Mouse (Mus musculus): ENCODE measurements at regions not wholly inside any gene's neighbourhood (a gene's known extent, or its start where the extent isn't known, plus 50 kb on each side); places are given as distances from the start of the nearest gene placed in this dataset.
A peak's percentile ranks its signal among the peaks of the same experiment; 100 is the strongest.

DNA sequence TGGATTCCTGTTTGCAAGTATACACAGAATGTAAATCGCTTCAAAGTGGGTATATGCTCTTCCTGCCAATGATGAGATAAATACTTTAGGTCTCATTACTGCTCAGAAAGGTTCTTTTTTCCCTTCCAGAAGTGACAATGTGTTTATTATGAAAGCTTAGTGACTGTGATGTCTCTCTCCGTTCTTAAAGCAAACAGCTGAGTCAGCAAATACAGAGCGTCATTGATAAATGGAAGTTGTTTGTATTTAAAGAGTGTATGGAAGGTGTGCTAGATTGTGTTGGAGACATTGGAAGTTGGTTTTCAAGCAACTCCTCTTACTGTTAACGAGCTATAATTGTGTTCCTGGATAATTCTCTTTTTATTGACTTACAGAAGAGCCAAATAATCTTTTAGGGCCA lies 408.0 kb downstream of the Prr30 start:
- no peak for DNase-seq

DNA sequence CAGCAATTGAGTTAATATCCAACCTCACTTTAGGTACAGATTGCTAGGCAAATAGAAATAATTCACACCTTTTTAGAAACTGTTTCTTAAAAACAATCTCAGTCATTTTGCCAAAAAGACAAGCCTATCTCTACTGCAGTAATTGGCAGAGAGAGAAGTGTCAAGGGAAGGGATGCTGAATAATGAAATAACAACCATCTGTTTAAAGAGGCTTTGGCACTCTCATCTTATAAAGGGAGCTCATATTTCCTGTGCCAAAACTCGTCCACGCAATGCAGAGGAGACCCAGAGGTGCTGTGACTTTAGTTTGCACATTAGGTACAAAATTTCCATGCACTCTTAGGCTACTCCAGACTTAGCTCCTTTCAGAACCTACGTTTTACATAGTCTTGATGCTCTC lies 418.2 kb downstream of the Prr30 start:
- DNase-seq: no peak

DNA sequence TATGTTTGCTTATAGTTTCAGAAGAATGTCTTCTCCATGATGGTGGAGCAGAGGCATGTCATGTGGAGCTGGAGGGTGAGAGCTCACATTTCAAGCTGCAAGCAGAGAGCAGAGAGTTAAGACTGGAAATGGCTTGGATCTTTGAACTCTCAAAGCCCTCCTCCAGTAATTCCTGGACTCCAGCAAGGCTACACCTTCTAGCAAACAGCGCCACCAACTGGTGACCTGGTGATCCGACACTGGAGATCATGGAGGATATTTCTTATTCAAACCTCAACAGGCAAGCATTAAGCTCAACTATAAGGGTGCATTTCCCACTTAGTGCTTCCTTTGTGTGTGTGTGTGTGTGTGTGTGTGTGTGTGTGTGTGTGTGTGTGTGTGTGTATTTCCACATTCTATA lies 446.2 kb downstream of the Prr30 start:
- peak in 1 of 2 experiments; percentile 36 for DNase-seq

DNA sequence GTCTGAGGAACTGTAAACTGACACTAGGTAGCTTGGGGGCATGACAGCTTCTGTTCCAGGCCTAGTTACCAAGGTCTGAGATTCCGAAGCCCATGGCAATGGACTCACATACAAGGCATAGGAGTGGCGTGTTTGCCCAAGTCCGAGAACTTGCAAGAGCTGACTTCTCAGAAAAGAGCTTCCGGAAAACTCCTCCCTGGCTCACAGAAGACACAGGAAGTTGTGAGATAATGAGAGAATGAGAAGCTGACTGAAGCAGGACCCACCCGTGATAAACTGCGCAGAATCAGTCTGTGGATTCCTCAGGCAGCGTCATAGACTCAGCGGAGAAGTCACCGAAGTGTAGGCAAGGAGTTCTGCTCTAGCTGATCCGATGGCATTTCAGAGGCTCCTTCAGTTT lies 447.4 kb downstream of the Prr30 start:
- no peak for DNase-seq

DNA sequence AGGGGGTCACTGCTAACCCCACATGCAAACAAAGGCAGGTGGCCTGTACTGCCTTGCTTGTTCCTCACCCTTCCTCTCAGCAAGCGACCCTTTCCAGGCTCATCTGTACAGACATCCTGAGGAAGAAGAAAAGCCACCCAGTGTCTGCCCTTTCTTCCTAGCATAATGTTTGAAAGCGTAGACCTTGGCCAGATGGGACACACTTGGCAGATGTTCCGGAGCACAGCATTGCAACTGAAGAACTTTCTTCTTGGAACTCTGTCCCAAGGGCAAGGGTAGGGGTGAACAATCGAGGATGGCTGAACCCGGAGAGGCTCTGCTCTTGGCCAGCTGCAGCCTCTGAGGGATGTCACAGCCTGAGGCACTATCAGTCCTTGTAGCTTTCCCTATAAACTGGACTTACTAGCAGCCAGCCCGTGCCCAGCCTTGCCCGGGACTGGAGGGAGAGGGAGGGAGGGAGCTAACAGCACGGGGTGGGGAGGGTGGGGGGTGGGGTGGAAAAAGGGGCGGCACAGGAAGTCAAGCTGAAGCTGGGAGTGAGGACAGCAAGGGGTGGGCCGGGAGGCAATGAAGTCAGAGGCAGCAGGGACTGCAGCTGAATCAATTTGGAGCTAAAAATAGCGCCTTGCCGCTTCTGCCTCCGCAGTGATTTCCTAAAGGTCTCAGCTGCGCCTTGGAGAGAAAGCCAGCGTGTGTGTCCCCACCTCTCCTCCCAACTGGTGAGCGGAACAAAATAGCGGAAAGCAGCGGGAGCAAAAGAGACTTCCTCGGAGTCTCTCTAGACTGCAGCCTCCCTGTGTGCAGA lies 450.2 kb downstream of the Prr30 start:
- peak; percentile 51 to 80 for DNase-seq

DNA sequence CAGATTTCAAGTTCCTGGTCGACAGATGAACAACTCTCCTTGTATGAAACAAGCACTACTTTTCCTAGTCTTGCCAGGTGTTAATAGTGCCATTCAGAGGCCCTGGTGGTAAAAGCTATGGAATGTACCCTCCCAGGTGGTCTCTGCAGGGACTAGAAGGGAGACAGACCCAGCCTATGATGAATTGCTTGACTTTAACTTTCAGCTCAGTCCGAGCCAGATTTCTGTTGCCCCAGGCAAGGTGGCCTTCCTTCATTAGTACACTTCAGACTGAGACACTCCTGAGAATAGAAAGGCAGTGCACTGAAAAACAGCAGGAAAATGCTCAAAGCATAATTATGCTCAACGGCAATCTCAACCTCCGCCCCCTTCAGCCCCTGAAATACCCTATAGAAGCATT lies 450.8 kb upstream of the Klf12 start:
- no peak for DNase-seq

DNA sequence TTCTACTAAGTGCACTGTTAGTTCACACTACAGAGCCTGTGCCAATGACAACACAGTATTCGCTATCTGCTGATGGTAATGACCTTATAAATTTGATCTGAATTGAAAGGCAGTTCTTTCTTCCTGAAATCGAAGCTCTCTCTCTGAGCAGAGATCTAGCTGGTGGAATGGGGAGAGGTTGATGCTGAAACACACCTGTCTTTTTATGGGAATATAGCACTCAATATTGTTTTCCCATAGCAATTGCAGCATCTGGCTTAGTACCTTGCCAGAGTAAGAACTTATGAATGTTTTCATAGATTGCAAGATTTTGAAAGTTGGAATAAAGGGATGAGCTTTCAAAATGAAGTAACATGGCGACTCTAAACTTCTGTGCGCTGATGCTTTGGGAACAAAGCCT lies 444.0 kb upstream of the Klf12 start:
- no peak for DNase-seq

DNA sequence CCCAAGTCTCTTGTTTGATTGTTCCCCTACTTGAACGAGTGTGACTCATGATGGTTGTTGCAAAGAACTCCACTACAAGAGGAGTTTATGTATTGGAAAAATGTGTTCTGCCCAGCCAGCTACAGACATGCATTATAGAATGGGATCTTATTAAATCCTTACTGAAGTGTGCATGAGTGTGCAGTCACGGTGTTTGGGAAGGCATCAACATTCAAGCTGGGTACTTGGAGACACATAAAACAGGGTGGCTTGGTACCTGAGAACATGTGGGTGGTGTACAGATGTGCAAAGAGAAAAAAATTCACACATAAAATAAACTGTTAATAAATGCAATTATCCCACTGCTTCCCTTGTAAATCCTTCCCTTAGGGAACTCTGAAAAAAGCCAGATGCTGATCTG lies 443.2 kb upstream of the Klf12 start:
- no peak for DNase-seq

DNA sequence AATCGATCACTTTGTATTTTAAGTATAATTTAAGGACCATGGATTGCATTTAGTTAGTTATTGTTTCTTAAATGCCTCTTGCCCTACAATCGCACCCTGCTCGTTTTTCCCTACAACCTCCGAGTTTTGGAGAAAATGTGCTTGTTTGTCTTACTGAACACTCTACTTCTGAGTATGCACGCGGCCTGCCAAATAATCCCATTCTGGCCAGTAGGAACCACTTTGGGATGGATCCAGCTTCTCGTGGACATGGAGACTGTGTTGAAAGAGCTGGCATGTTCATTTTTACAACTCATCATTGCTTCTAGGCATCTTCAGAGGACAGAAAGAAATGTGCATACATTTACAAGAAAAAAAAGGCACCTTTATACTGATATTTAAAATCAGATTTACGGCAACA lies 440.5 kb upstream of the Klf12 start:
- no peak for DNase-seq

DNA sequence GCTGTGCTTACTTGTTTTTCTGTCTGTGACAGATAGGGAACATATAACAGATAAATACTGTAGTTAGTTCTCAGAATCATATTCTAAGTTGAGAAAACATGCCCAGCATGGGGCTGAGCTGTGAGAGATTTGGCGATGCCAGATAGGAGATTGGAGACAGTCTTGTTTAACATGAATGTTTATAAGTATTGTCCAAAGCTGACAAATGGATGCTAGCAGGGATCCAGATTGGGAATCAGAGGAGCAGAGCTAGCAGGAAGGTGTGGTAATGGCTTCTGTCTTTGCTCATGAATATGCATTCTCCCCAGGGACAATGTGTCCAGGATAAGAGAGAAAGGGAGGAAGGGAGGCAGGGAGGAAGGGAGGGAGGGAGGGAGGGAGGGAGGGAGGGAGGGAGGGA lies 436.2 kb upstream of the Klf12 start:
- no peak for DNase-seq

DNA sequence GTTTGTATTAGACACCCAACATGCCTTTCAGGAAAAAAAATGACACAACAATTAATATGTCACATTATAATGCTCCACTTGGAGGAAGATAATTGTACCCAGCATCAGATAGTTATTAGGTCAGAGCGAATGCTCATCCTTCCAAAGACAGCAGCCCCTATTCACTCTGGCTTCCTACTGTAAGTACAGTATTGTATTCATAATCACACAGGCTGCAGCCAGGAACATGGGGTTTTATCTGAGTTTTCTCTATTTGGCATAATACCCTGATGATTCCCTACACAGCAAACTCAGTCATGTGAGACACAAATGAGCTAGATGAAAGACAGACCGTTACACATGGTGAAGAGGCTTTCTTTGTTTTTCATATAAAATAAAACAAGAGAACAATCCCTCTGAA lies 430.5 kb upstream of the Klf12 start:
- DNase-seq: no peak

DNA sequence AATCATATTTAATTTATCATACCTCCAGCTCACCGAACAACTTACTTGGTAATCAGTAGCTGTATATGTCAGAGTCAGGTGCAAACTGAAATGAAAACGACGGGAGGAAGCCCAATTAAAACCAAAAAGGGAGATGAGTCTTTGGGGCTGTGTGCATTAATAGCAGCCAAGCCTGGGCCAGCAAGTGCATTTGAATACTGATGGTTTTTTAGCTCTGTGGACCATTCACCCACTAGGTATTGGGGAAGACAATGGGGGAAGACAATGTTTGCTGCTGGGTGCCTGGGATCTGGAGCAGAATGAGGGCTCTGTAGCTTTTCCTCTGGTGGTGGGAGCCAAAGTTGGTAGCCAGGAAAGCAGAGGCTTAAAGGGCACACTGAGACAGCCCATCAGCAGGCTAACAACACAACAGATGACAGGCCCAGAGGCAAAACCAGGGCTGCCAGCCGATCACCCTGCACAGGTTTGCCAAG lies 429.6 kb upstream of the Klf12 start:
- DNase-seq: no peak

DNA sequence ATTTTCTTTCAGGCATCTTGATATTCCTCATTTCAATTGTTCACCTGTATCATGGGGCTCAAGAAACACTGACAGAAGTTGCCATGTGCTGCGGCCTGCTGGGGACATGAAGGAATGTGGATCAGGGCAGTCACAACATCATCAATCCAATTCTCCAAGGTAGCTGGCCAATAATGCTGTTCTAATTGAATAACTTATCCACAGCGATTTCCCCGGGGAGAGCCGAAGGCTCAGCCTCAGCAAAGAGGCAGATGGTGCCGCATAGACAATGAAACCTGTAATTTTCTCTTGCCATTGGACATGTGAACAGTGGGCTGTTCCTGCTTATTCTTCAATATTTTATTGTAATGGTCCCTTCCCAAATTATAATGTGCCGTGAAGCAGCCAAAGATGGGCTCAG lies 429.1 kb upstream of the Klf12 start:
- DNase-seq: no peak

DNA sequence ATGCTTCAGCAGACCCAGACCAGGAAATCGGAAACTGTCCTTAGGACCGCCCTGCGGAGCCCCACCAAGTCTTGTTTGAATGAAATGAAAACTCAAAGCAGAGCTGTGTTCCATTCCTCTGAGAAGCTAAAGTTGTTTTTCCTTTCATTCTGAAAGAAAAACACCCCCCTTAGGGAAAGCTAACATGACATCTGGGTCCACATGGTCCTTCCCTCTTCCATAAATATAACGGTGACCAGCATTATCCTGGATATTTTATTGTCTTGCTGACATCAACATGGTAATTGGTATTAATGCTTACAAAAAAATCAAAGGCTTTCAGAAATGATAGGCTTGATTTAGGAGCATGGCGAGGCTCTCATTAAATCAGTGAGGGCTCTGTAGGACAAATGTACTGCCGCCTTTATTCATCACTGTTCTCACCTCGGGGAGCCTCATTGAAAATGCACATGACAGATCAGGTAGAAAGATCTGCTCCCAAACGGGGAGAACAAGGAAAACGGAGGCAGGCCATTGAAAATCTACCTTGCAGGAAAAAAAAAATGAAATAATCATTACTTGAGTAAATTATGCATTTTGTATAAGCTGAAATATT lies 381.0 kb upstream of the Klf12 start:
- no peak for DNase-seq

DNA sequence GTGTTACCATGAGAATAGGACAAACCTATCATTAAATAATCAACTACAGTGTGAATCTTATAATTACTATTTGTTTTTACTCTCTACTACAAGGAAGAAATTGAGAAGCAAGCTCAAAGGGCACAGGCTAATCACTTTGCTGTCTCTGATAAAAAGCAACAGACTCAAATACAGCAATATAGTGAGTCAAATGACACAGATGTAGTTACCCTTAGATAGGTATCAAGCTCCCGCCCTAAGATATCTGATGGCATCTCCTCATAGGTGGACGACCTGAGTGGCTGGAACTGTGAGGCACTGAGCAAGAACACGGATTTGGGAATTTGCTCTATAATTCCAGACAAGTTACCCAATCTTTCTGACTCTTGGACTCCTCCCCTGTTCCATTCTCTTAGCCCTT lies 379.7 kb upstream of the Klf12 start:
- DNase-seq: no peak

DNA sequence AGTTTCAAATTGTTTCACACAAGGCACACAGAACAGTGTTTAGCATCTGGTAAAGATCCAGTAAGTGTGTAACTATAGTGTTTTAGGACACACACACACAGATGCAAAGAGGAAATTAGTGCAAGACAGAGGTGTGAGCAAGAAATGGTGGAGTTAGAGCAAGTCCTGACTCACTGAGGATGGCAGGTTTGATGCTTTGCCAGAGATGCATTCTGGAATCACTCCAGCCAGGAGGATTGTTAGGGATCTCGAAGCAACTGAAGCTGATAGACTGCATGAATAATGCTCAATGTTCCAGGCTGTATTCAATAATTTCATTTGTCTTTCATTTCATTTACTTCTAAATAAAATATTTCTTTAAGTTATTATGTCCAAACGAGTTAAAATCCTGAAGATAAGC lies 357.6 kb upstream of the Klf12 start:
- DNase-seq: no peak

DNA sequence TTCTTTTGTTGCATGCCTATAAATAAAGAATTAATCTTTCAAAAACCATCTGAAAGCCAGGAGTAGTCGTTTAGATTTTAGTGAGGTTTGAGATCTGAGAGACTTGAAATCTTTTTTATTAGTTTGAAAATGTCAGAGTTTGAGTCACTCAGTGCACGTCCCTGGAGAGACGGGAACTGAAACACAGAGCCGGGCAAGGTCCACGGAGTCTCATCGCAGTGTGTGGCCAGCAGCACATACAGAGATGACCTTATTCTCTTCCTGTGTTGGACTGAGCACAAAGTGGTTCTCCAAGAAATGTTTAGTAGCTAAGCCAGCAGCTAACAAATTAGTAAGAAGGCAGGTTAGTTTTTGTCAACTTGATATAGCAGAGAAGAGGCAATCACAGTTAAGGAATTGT lies 350.0 kb upstream of the Klf12 start:
- no peak for DNase-seq

DNA sequence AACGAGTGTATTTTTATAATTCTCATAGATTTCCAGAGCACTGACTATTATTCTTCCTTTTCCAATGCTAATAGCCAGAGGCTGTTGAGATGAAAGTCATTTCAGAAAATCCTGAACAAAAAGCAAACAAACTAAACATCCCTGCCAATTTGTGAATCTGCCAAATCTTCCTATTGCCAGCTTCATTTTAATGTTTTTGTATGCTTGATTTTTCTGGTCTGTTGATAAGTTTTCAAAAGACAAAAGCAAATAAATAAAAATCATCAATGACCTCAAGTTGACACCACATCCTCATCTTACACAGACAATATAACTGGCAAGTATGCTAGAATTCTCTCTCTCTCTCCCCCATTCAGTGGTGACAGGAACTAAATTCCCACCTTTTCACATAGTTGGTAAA lies 347.2 kb upstream of the Klf12 start:
- DNase-seq: no peak

DNA sequence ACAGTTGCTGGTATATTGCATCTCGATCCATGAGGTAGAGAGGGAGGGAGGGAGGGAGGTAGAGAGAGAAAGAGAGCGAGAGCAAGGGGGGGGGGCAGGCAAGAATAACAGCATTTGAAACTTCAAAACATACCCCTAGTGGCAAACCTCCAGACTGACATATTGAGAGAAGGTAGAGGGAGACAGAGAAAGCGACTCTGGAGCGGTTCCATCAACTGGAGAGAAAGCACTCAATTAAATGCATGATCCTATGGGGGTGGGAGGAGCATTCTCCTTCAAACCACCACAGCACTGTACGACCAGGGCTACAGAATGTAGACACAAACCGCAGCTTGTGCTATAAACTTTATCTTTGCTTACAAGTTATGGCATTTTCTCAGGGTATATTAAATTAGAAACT lies 345.7 kb upstream of the Klf12 start:
- DNase-seq: no peak

DNA sequence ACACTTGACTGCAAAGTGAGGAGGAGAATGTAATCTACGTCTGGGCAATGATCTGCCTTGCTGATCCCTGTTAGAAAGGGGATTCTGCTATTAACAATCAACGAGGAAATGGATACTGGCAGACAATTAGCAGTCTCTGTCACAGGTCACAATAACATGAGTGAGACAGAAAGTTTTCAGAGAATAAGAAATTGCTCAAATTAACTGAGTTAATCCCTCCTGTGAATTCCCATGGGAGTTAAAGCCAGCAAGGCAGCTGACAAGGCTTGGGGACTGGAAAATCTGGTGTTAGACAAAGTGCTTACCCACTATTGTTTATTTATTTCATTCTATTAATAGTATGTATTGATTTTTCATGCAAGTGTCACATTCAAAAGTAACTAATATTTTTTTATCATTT lies 343.0 kb upstream of the Klf12 start:
- no peak for DNase-seq

DNA sequence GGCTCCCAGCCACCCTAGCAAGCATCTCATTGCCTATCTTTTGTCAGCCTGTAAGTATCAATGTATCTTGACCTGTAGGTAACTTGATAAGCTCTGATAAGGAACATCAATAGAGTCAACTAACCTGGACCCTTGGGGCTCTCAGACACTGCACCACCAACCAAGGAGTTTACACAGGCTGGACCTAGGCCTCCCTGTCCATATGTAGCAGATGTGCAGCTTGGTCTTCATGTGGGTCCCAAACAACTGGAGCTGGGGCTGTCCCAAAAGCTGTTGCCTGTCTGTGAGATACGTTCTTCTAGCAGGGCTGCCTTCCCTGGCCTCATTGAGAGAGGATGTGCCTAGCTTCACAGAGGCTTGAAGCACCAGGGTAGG lies 335.2 kb upstream of the Klf12 start:
- DNase-seq: no peak

DNA sequence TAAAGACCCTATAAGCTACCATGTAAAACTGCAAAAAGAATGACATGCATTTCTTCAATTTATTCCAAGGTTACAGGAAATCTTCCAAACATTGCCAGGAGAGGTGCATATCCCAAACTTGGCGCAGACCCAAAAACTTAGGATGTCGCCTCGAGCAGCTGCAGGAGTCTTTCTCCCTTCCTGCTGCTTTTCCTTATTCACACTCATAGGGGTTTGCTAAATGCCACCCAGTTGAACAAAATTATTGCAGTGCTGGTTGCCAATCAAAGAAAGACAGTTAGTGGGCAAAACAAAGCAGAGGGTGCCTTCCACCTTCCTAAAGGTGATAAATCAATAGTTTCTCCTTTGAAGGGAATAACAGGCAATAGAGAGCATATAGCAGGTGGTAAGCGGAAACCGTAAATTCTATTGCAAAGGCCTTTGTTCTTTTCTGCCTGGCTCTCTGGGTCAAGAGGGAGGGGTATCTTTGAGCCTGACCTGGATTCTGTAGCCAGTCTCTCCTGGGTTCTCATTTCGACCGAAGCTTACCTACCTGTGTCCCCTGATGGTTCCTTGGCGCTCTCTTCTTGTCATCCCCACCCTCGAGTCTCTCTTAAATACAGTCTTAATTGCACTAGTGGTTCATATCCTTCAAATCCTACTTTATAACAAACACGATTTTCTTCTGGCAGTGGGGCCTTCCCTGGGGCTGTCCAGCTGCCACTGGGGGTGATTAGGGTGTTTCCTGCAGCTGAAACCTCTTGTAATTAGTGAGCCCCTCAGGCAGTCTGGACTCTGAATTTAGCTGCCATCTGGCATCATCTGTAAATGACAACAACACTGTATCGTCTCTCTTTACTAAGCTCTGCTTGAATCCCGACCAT lies 334.5 kb upstream of the Klf12 start:
- DNase-seq: no peak

DNA sequence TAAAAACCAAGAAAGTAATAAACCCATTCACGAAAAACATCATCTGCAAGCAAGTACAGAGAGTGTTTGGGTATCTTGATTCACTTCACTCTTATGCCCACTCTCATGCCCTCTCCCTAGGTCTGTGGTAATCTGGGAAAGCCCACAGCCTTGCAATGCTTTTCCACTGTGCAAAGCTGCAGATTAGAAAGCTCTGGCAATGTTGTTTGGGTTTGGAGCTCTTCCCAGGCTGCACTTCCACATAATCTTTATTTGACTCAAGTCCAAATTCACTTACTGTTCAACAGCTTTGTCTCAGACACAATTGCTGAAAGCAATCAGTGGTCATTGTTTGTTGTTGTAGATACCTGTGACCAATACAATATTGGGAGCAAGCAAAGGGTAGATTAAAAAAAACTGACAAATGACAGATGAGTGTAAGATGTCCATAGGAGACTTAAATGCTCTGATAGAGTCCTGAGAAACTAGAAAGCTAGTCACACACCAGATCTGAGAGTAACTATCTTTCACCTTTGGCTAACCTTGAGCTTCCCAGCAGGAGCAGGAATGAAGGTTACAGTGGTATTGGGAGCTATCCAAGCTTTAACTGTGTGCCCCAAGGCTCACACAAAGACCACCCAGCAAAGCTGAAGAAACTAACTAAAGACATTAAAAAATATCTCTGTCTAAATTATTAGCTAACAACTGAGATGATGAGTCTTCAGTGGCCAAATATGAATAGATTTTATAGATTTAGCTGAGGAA lies 325.7 kb upstream of the Klf12 start:
- DNase-seq: no peak

All from kidney, postnatal 25 days (tissue).